Mouse (Mus musculus) c-Kit-positive CD71-negative TER-119-negative erythroid progenitor cells, embryonic 14.5 days (primary cell): ENCODE results near the gene Mpeg1.

ENCODE experiments used
- DNase-seq: peaks from one replicate; pipeline ENCODE4 v3.0.0-alpha.2; 2013; ENCODE audit warnings: low read depth

Mpeg1 gene

GRCm38 (mm10) chr19:12460282-12461249 lies at the start of gene Mpeg1:
Gene Mpeg1, plus strand, starts transcription at chr19:12460779.
- DNase-seq = no peak

- DNase-seq = no peak
These were observed 46.8 kb upstream of the Mpeg1 start for GRCm38 (mm10) chr19:12413737-12414136.

- no peak for DNase-seq
These were observed 43.2 kb upstream of the Mpeg1 start, which contains the start of gene Olfr1441 for GRCm38 (mm10) chr19:12417361-12417760. Gene Olfr1441, plus strand, starts transcription at chr19:12417433.

- no peak for DNase-seq
These were observed 42.3 kb upstream of the Mpeg1 start for GRCm38 (mm10) chr19:12418312-12418711.

- DNase-seq = no peak
These were observed 40.0 kb upstream of the Mpeg1 start for GRCm38 (mm10) chr19:12420555-12420954.

GRCm38 (mm10) chr19:12421680-12422079 lies 38.9 kb upstream of the Mpeg1 start:
- DNase-seq = no peak

GRCm38 (mm10) chr19:12427101-12427500 lies 33.5 kb upstream of the Mpeg1 start:
- no peak for DNase-seq

- DNase-seq = no peak
These were observed 33.0 kb upstream of the Mpeg1 start, which contains the start of gene Pfpl for GRCm38 (mm10) chr19:12427605-12428004. Gene Pfpl, plus strand, starts transcription at chr19:12427905.

- DNase-seq = no peak
These were observed 27.5 kb upstream of the Mpeg1 start for GRCm38 (mm10) chr19:12433033-12433432.

GRCm38 (mm10) chr19:12435011-12435416 lies 25.6 kb upstream of the Mpeg1 start:
- peak; percentile 39 for DNase-seq

- no peak for DNase-seq
These were observed 24.6 kb upstream of the Mpeg1 start for GRCm38 (mm10) chr19:12435750-12436524.

GRCm38 (mm10) chr19:12439581-12439980 lies 21.0 kb upstream of the Mpeg1 start:
- no peak for DNase-seq

- no peak for DNase-seq
These were observed 20.4 kb upstream of the Mpeg1 start for GRCm38 (mm10) chr19:12440103-12440725.

- DNase-seq = no peak
These were observed 18.0 kb upstream of the Mpeg1 start for GRCm38 (mm10) chr19:12442560-12442959.

- DNase-seq = no peak
These were observed 15.6 kb upstream of the Mpeg1 start for GRCm38 (mm10) chr19:12445014-12445413.

- DNase-seq = no peak
These were observed 3.0 kb upstream of the Mpeg1 start for GRCm38 (mm10) chr19:12457401-12458066.

GRCm38 (mm10) chr19:12459516-12459915 lies 1.1 kb upstream of the Mpeg1 start:
- no peak for DNase-seq

GRCm38 (mm10) chr19:12462851-12463721 lies 2.5 kb downstream of the Mpeg1 start:
- DNase-seq = no peak

- DNase-seq = no peak
These were observed 3.1 kb downstream of the Mpeg1 start for GRCm38 (mm10) chr19:12463722-12464035.

GRCm38 (mm10) chr19:12464127-12464526 lies 3.5 kb downstream of the Mpeg1 start:
- DNase-seq = no peak

GRCm38 (mm10) chr19:12464674-12465073 lies 4.1 kb downstream of the Mpeg1 start:
- no peak for DNase-seq
